Mouse (Mus musculus) limb, embryonic 10.5 days (tissue): ENCODE results near the gene Clip2. TPM values are rescaled to one million over a fixed set of nuclear protein-coding genes. Genes with fewer than 3 reads are reported as not detected.

Experiments used
- DNase-seq: peaks from one replicate; pipeline ENCODE4 v3.0.0-alpha.2; 2017; ENCODE audit warnings: low spot score
- H3K27ac ChIP-seq: fragments of 300-500 bp; sonication (generic); 2 replicates; pipeline ENCODE4 v1.5.1; 2016; ENCODE audit warnings: mild to moderate bottlenecking
- H3K27me3 ChIP-seq: fragments of 300-500 bp; sonication (generic); 2 replicates; pipeline ENCODE4 v1.6.1; 2016; ENCODE audit warnings: low read depth, mild to moderate bottlenecking; ENCODE audit not compliant: poor library complexity, severe bottlenecking
- H3K36me3 ChIP-seq: fragments of 300-500 bp; sonication (generic); 2 replicates; pipeline ENCODE4 v1.6.1; 2016; ENCODE audit warnings: mild to moderate bottlenecking, moderate library complexity
- H3K4me1 ChIP-seq: fragments of 300-500 bp; sonication (generic); 2 replicates; pipeline ENCODE4 v1.6.1; 2016
- H3K4me3 ChIP-seq: fragments of 300-500 bp; sonication (generic); 2 replicates; pipeline ENCODE4 v1.5.1; 2016; ENCODE audit warnings: mild to moderate bottlenecking, moderate library complexity
- H3K9me3 ChIP-seq: fragments of 300-500 bp; sonication (generic); replicated peaks from 2 replicates; pipeline ENCODE4 v1.6.1; 2016; ENCODE audit warnings: mild to moderate bottlenecking
- WGBS: fragments of 180-500 bp; shearing (Covaris S2); methylation state at CpG from one replicate; pipeline ENCODE4 v1.1.7; 2016; 5-methylcytosine and 5-hydroxymethylcytosine counted together
- polyA plus RNA-seq: library from polyadenylated mRNA; unstranded; fragments of >200 nt; fragmentation: Nextera tagmentation; extraction: Ambion mirVana; gene quantifications from 2 replicates; pipeline ENCODE4 v1.2.1, GENCODE M21; 2016

Gene Clip2
- polyA plus RNA-seq, result 5.9 and 7.1 TPM in 2 replicates

GRCm38 (mm10) chr5:134552110-134552972 lies at the start of gene Clip2:
Gene Clip2 (minus strand): TSS chr5:134552434.
- peak within 1 kb of the TSS; percentile 70 for H3K4me3 ChIP-seq
- H3K27me3 ChIP-seq, result no peaks in the 10 kb centered on the region
- DNase-seq, result peak; percentile 94
- no peaks in the 10 kb centered on the region for H3K9me3 ChIP-seq
- peak within 1 kb of the TSS; percentile 96 for H3K27ac ChIP-seq
- peaks cover 51% of the 10 kb centered on the region for H3K4me1 ChIP-seq
- H3K36me3 ChIP-seq, result peaks cover 20% of the 10 kb centered on the region
- 1% methylated on average over 61 of the region's 61 CpGs for WGBS

GRCm38 (mm10) chr5:134597711-134598110 lies 45.5 kb upstream of the Clip2 start:
- Histone ChIP-seq H3K9me3 (no peaks in the 10 kb centered on the region), H3K27ac (no peak overlapping the region), H3K4me3 (no peak overlapping the region), H3K36me3 (peaks cover 76% of the 10 kb centered on the region), H3K27me3 (no peaks in the 10 kb centered on the region), H3K4me1 (peaks cover 5% of the 10 kb centered on the region; the same call in 1 of the 2 replicates)
- 92% methylated on average over 10 of the region's 10 CpGs for WGBS
- DNase-seq, result no peak

- WGBS, result 89% methylated on average over 9 of the region's 9 CpGs
- Histone ChIP-seq H3K4me3 (no peak overlapping the region), H3K4me1 (no peaks in the 10 kb centered on the region), H3K9me3 (no peaks in the 10 kb centered on the region), H3K27ac (no peak overlapping the region), H3K36me3 (peaks cover 99% of the 10 kb centered on the region), H3K27me3 (no peaks in the 10 kb centered on the region)
- no peak for DNase-seq
These were observed 40.9 kb upstream of the Clip2 start for GRCm38 (mm10) chr5:134593093-134593492.

DNA sequence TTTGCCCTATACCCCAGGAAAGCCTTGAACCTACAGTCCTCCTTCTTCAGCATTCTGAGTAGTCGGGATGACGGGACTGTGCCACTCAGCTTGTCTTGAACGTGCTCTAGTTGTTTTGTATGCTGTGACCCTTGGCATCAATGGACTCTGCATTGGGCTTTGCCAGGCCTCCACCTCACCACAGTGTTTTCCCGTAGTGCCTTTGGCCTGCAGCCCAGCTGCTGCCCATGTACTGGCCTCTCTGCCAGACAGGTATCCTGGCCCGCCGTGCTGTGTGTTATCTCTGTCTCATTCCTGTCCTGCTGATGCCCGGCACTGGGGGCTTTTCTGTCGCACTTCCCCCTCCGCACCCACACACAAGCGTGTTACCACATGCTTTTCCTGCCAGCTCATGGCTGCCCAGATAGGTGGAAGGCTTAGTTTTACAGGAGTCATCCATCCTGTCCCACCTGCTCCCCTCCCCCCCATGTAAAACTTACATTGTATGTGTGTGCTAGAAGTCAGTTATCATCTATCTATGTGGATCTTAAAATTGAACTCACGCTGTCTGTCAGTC lies 39.9 kb upstream of the Clip2 start:
- Histone ChIP-seq H3K4me3 (no peak overlapping the region), H3K27ac (no peak overlapping the region), H3K4me1 (no peaks in the 10 kb centered on the region), H3K9me3 (no peaks in the 10 kb centered on the region), H3K36me3 (peaks cover 99% of the 10 kb centered on the region), H3K27me3 (no peaks in the 10 kb centered on the region)
- 94% methylated on average over 11 of the region's 11 CpGs for WGBS
- DNase-seq, result no peak

GRCm38 (mm10) chr5:134589900-134590299 lies 37.7 kb upstream of the Clip2 start:
- no peak overlapping the region for H3K27ac ChIP-seq
- WGBS, result 89% methylated on average over 3 of the region's 3 CpGs
- H3K4me1 ChIP-seq, result peaks cover 3% of the 10 kb centered on the region; the same call in 1 of the 2 replicates
- H3K9me3 ChIP-seq, result no peaks in the 10 kb centered on the region
- DNase-seq, result no peak
- no peak overlapping the region for H3K4me3 ChIP-seq
- no peaks in the 10 kb centered on the region for H3K27me3 ChIP-seq
- peaks cover 97% of the 10 kb centered on the region for H3K36me3 ChIP-seq

GRCm38 (mm10) chr5:134584798-134585197 lies 32.6 kb upstream of the Clip2 start:
- 92% methylated on average over 5 of the region's 5 CpGs for WGBS
- peaks cover 50% of the 10 kb centered on the region for H3K36me3 ChIP-seq
- peaks cover 17% of the 10 kb centered on the region for H3K4me1 ChIP-seq
- H3K4me3 ChIP-seq, result no peak overlapping the region
- no peak overlapping the region for H3K27ac ChIP-seq
- DNase-seq, result no peak
- no peaks in the 10 kb centered on the region for H3K9me3 ChIP-seq
- no peaks in the 10 kb centered on the region for H3K27me3 ChIP-seq

GRCm38 (mm10) chr5:134583884-134584213 lies 31.6 kb upstream of the Clip2 start:
- no peaks in the 10 kb centered on the region for H3K27me3 ChIP-seq
- H3K36me3 ChIP-seq, result peaks cover 40% of the 10 kb centered on the region
- peaks cover 17% of the 10 kb centered on the region for H3K4me1 ChIP-seq
- WGBS, result 89% methylated on average over 3 of the region's 3 CpGs
- no peak for DNase-seq
- H3K9me3 ChIP-seq, result no peaks in the 10 kb centered on the region
- no peak overlapping the region for H3K27ac ChIP-seq
- peak overlapping the region; percentile 93 for H3K4me3 ChIP-seq

- Histone ChIP-seq H3K36me3 (peaks cover 34% of the 10 kb centered on the region), H3K4me1 (peaks cover 17% of the 10 kb centered on the region), H3K27ac (peak overlapping the region; percentile 90), H3K4me3 (peak overlapping the region; percentile 93), H3K9me3 (no peaks in the 10 kb centered on the region), H3K27me3 (no peaks in the 10 kb centered on the region)
- 35% methylated on average over 15 of the region's 15 CpGs for WGBS
- no peak for DNase-seq
These were observed 31.0 kb upstream of the Clip2 start for GRCm38 (mm10) chr5:134583006-134583883.

- Histone ChIP-seq H3K27ac (peak overlapping the region; percentile 90), H3K9me3 (no peaks in the 10 kb centered on the region), H3K27me3 (no peaks in the 10 kb centered on the region), H3K4me3 (peak overlapping the region; percentile 93), H3K4me1 (peaks cover 17% of the 10 kb centered on the region), H3K36me3 (peaks cover 25% of the 10 kb centered on the region)
- peak; percentile 98 for DNase-seq
- WGBS, result 8% methylated on average over 27 of the region's 30 CpGs
These were observed 30.1 kb upstream of the Clip2 start for GRCm38 (mm10) chr5:134582221-134582907.

DNA sequence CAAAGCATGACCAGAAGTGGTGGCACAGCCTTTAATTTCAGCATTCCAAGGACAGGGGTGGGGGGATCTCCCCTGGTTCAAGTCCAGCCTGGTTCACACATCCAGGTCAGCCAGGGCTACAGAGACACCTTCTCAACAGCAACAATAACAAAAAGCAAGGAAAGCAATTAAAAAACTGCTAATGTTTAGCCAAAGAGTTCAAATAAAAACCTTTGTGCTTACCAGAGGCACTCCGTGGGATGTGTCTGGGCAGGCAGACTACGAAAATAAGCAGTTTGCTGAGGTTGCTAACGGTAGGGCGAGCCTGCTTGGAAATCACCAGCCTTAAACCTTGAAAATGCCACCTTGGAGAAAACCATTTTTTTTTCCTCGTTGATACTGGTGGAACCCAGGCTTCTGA lies 28.9 kb upstream of the Clip2 start, which contains the start of gene Rfc2:
Gene Rfc2, plus strand, starts transcription at position 221 of the 400 bp plus-strand sequence.
- 82% methylated on average over 5 of the region's 5 CpGs for WGBS
- peaks cover 17% of the 10 kb centered on the region for H3K4me1 ChIP-seq
- H3K27ac ChIP-seq, result no peak within 1 kb of the TSS

DNA sequence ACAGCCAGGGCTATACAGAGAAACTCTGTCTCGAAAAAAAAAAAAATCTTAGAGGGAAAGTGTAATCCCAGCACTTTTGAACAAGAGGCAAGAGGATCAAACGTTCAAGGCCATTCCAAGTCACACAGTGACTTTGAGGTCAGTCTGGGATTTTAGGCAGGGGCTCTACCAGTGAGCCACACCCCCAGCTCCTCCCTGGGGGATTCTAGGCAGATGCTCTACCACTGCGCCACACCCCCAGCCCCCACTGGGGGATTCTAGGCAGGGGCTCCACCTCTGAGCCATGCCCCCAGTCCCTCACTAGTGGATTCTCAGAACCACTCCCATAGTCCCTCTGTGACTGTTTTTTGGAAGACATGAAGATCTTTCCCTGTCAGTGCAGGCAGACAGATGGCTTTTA lies 26.9 kb upstream of the Clip2 start:
- WGBS, result 71% methylated on average over 3 of the region's 3 CpGs
- H3K4me1 ChIP-seq, result peaks cover 12% of the 10 kb centered on the region
- H3K36me3 ChIP-seq, result no peaks in the 10 kb centered on the region
- H3K9me3 ChIP-seq, result no peaks in the 10 kb centered on the region
- no peaks in the 10 kb centered on the region for H3K27me3 ChIP-seq
- no peak overlapping the region for H3K27ac ChIP-seq
- H3K4me3 ChIP-seq, result no peak overlapping the region
- DNase-seq, result no peak

More for the DNA sequence above, 28.9 kb upstream of the Clip2 start, which contains the start of gene Rfc2:
- DNase-seq, result no peak
- no peaks in the 10 kb centered on the region for H3K9me3 ChIP-seq
- H3K27me3 ChIP-seq, result no peaks in the 10 kb centered on the region
- H3K4me3 ChIP-seq, result no peak within 1 kb of the TSS
- peaks cover 13% of the 10 kb centered on the region for H3K36me3 ChIP-seq

DNA sequence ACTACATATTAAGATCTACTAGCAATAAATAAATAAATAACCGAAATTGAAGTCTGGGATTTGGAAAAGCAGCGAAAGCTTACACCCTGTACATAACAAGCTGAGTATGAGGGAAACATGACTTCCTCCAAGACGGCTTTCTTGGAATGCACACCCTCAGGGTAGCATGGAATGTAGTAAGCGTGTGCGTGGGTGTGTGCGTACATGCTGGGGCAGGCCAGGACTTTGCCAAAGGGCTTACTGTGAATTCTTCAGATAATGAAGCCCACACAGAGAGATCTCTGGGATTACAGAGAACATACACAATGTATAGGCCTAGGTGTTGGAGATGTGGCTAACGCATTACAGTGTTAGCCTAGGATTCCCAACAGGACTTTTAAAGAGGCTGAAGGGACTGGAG lies 25.3 kb upstream of the Clip2 start:
- WGBS, result 85% methylated on average over 7 of the region's 7 CpGs
- no peak overlapping the region for H3K4me3 ChIP-seq
- DNase-seq, result no peak
- H3K9me3 ChIP-seq, result no peaks in the 10 kb centered on the region
- H3K27me3 ChIP-seq, result no peaks in the 10 kb centered on the region
- H3K4me1 ChIP-seq, result peaks cover 8% of the 10 kb centered on the region
- no peak overlapping the region for H3K27ac ChIP-seq
- no peaks in the 10 kb centered on the region for H3K36me3 ChIP-seq
